Mouse (Mus musculus) layer of hippocampus, adult 9-10 months (tissue): ENCODE results near the gene Camsap2.

ENCODE experiments used
- DNase-seq: peaks from one replicate; pipeline ENCODE4 v3.0.0; 2022; ENCODE audit warnings: low spot score

Gene Camsap2

DNA sequence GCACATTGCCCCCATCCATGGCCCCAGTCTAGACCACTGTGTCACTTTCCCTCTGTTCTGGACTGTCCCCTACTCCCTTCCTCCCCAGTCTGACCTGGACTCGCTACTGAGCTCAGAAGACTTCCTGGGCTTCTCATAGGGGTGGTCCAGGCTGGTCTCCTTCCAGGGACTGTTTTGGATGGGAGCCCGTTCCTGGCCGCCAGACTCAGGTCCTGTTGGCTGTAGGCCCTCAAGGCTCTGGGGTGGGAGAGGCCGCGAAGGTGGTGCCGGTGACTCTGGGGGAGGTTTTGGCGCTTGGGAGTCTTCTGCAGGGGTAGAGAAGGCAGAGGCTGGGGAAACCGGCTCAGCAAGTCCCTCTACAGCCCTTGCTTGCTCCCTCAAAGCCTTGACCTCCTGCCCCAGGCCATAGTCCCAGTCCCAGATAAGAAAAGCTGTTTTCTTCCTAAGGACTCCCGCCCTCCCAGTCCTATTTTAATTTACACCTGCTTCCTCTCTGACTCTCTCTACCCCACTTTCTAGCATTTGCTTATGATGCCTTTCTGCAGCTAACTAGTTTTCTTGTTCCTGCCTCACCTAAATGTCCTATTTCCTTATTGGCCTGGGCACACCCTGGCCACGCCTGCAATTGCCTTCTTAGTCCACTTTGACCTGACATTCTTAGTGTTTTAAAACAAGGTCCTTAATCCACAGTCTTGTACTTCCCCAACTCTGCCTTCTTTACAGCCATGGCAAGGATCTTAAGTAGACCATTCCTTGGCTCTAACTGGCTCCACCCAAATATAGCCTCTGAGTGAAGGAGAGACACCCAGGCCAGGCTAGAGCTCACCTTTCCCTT, 125.7 kb downstream of the Camsap2 start:
- DNase-seq: no peak
